Mouse (Mus musculus): ENCODE measurements around the gene Gm5431.
"Not testable (repeated sequence)": the region's sequence is repeated elsewhere in the genome, so short reads cannot be mapped to it uniquely, and the experiment has no call there.

The Gm5431 gene

GRCm38 (mm10) chr11:48902021-48902420 is at the start of gene Gm5431:
Gene Gm5431 (minus strand): TSS chr11:48902214.
- DNase-seq = no peak

DNA sequence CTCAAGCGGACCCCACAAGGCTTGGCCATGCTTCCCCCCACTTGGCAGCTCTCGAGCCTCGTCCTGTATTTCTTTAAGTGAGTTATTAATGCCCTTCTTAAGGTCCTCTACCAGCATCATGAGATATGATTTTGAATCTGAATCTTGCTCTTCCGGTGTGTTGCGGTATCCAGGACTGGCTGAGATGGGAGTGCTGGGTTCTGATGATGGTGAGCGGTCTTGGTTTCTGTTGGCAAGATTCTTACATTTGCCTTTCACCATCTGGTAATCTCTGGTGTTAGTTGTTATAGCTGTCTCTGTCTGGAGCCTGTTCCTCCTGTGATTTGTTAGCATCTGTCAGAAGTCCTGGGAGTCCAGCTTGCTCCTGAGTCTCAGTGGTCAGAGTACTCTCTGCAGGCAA is 44.1 kb upstream of the Gm5431 start, which contains the start of gene Psme2b:
Gene Psme2b (minus strand): TSS at position 101 of the 400 bp plus-strand sequence.
- DNase-seq = not testable (repeated sequence)

GRCm38 (mm10) chr11:48939286-48939685 is 37.3 kb upstream of the Gm5431 start:
- DNase-seq = not testable (repeated sequence)

- DNase-seq = not testable (repeated sequence)
Measured at GRCm38 (mm10) chr11:48935291-48935690, 33.3 kb upstream of the Gm5431 start.

- not testable (repeated sequence) for DNase-seq
Measured at GRCm38 (mm10) chr11:48933923-48934322, 31.9 kb upstream of the Gm5431 start.

DNA sequence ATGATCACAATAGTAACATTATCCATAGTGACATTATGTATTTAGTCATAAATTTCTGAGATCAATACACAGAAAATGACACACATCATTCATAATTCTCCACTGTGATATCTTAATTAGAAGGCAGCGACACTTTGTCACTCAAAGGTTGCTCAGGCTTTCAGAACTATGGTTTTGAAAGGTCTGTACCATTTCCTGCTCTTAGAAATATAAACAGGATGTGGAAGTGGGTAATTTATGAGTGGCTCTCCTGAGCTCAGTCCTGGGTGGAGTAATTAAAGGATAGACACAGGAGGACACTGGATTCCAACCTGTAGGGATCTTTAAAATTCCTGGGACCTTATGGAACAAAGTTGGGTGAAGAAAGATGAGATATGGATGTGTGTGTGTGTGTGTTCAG is 31.4 kb upstream of the Gm5431 start:
- not testable (repeated sequence) for DNase-seq

DNA sequence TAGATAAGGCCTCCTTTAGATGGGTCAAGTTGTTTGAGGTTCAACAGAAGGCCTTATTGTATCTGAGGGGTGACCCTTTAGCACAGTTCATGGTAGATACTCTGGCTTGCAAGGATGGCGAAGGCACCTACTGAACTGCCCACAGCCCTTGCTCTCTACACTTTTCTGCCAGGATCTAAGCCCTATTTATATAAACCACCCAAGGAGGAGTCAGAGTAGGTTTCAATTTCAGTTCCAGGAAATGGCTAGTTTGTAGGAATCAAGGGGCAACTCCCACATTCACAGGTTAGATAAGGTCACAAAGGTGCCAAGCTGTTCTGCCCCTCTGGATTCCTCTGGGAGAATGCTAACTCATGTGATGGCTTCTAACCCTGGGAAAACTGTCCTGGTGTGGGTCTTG is 26.1 kb upstream of the Gm5431 start:
- DNase-seq = not testable (repeated sequence)

GRCm38 (mm10) chr11:48926437-48926836 is 24.4 kb upstream of the Gm5431 start:
- not testable (repeated sequence) for DNase-seq

DNA sequence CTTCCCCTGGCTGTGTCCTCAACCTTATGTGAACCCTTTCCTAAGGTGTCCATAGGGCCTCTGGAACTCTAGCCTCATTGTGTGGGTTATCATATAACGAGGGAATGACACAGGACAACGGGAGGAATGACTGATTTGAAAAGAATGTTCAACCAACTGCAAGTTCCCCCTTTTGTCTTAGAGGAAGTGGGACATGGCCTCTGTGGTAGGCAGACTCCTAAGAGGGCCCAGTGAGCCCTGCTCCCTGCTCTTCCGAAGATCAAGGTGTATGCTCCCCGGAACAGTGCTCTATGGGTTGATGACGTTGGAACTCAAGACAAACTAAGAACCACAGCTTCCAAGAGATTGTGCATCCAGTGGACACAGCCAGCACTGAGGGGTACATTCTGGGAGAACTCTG is 21.8 kb upstream of the Gm5431 start:
- not testable (repeated sequence) for DNase-seq

DNA sequence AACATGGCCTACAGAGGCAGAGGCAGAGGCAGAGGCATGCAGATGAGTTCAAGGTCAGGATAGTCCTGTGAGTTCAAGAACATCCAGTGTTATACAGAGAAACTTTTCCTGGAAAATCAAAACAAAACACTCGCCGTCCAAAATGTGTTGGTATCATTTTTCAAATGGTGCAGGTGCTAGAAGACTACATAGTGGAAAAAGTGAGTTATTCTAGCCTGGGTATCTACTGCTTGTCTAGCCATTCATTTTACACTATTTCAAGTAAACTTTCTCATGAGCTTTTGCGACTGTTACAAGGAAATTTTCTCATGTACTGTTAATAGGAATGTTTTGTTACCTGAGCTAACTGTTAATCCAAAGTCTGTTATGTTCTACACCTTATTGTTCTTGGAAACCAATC is 16.4 kb upstream of the Gm5431 start:
- DNase-seq = no peak

DNA sequence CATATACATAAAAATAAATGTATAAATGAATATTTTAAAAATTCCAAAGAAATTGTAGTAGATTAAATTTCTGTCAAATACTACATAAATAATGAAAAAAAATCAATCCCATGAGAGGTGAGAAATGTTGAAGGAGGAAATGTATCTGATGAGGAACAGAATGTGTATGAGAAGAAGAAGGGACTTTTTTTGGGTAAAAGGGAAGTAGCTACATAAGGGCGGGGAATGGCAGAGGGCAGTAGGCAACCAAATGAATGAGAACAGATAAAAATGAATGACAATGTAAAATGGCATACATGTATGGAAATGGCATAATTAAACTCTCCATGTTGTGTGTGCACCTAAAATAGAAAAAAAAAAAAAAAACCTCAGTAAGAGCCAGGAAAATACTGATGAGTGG is 11.6 kb upstream of the Gm5431 start:
- no peak for DNase-seq

DNA sequence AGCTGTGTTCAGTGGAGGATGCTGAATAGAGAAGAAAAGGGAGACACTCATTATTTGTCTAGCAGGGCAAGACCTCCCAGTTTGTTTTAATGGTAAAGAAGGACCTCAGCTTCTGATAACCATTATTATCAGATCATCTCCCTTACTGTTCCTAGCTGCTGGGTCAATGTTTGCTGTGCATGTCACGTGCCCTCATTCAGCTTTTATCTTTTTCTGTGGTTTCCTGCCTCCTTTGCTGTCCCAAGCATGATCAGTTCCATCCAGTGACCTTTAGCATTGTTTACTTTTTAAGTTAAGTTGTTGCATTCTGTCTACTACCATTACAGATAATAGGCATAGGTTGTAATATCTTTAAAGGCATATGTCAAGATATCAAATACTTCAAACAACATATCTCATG is 6.4 kb upstream of the Gm5431 start:
- no peak for DNase-seq

GRCm38 (mm10) chr11:48901567-48901930 is 465 bp downstream of the Gm5431 start:
- DNase-seq = not testable (repeated sequence)

DNA sequence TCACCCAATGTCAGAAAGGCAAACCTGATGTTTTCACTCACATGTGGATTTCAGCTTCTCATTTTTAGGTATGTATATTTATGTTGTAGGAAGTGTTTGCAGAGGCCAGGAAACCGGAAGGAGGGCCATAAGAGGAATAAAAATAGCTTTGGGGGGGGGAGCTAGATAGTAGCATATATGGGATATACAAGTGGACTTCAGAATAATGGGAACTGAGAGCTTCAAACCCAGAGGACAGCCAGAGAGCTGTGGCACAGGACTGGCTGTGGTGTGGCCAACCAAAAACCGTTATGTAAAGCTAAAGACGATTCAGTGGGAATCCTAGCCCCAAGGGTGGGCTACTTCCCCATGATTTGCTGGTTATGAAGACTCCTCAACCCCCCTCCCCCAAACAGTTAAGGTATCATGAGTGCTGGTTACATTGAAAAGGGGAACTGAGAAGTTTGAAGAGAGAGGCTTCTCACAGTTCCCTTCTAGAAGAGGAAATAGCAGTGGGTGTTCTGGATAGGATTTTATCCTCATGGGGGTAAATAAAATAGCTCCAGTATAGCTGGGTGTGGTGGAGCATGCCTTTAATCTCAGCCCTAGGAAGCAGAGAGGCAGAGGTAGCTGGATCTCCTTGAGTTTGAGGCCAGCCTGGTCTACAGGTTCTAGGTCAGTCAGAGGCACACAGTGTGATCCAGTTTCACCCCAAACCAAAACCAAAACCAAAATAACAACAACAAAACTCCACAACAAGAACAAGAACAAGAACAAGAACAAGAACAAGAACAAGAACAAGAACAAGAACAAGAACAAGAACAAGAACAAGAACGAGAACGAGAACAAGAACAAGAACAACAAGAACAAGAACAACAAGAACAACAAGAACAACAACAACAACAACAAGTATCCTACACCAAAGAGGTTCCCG is 1.1 kb downstream of the Gm5431 start:
- not testable (repeated sequence) for DNase-seq

DNA sequence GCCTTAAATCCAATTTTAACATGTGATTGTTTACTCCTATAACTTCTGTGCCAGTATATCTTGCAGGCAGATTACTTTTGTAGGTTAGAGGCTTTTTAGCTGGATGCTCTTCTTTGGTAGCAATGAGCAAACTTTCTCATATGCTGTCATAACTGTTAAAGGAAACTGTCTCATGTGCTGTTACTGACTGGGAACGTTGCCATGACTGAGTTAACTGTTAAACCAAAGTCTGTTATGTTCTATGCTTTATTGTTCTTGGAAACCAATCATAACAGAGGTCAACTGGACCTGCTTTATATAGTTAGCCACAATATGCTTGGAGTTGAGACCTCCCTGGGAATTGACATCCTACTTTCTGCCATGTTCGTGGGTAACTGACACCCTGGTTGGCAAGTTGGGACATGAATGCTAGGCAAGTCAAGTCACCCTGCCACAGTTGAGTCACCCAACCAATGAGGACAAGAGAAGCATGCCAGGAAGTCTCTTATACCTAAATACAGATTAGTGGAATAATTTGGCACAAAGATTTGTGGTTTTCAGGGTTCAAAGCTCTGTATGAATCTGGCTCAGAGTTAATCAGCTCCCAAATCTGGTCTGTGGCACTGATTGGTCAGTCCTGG is 3.1 kb downstream of the Gm5431 start:
- DNase-seq = no peak

GRCm38 (mm10) chr11:48876680-48877079 is 25.3 kb downstream of the Gm5431 start:
- no peak for DNase-seq

DNA sequence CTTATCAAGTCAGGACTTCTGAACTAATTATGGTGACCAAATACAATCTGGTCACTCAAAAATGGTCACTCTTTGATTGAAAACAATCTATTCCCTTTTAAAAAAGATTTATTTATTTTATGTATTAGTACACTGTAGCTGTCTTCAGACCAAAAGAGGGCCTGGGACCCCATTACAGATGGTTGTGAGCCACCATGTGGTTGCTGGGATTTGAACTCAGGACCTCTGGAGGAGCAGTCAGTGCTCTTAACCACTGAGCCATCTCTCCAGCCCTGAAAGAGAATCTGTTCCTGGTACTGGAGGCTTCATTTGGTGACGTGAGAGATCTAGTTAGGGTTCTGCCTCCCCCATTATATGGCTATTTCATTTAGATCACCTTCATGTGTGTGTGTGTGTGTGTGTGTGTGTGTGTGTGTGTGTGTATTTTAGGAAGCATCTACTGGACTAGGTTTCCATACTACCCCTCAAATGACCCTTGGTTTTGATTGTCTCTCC is 26.6 kb downstream of the Gm5431 start:
- DNase-seq = not testable (repeated sequence)

DNA sequence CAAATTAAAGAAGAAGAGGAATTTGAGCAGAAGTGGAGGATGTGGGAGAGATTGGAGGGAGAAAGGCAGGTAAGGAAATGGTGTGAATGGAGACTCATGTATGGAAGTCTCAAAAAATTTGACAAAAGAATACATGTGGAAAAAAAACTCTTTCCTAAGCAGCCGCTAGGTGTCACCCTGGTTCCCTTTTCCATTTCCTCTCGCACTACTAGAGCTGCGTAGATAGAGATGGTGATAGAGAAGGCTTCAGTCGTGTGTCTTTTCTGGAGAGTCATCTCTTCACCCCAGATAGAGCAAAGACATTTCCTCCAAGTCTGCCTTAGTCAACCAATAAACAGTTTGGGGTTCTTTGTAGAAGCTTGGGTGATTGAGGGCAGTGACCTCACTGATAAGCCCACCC is 27.5 kb downstream of the Gm5431 start:
- DNase-seq = no peak

DNA sequence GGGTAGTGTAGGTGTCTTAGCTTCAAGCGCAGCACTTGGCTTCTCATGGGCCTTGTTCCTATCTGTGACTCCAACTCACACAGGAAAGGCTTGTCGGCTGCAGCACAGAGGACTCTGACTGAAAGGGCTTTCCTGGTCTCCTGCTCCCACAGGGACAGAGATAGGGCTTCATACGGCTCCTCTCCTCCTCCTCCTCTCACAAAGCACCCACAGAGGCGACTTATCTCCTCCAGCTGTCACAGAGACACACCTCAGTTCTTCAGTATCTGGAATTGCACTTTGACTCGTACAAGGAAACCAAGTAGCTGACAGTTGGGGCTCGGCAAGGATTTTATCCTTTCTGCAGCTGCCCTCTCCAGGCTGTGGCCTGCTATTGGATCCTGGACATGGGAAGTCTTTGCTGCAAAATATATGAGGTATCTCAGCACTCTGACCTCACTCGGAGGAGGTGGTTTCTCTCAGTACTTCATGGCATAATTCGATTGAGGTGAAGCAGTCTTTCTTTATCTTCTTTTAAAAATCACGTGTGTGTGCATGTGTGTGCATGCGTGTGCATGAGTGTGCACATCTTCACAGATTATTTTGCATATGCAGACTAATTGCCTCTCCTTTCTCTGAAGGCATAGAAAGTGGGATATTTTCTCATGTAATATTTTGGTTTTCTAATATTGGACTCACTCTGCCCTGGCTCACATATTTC is 28.3 kb downstream of the Gm5431 start:
- no peak for DNase-seq

- DNase-seq = no peak
Measured at GRCm38 (mm10) chr11:48872695-48873300, 29.2 kb downstream of the Gm5431 start.

GRCm38 (mm10) chr11:48871817-48872541 is 30.0 kb downstream of the Gm5431 start:
- no peak for DNase-seq

DNA sequence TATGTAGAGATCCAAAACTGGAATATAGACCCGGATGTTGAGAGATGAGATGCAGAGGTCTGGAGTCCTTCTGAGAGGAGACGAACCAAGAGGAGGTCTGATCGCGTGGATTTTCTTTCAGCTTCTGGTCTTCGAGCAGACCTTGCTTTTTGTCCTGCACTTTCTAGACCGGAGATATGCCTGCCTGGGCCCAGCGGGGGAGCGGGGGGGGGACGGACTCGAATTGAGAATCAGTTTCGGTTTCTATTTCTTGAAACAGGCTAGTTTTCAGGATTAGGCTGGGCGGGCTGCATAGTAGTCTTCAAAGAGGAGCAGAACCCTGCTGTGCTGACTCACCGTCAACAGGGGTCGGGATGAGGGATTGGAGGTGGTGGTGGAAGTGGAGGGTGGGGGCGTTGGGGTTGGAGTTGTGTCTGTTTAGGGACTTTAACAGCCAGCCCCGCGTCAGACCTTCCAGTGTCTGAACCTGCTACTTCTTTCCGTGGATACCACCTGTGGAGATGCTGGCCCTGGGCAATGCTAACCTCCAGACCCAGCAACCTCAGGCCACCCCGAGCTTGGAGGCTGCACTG is 30.7 kb downstream of the Gm5431 start, which contains the start of gene Irgm1:
Gene Irgm1 (minus strand): TSS at position 483 of the 572 bp plus-strand sequence.
- no peak for DNase-seq
